Mouse (Mus musculus) mouse embryonic stem cell (cell line): ENCODE data around the gene Grip1.

ENCODE experiments used
- in situ Hi-C, 2 experiments: fragments of 300-500 bp; cut with MboI; formaldehyde crosslinking; loops; 1 replicate in 1 of 2; 3 replicates in 1 of 2; pipeline ENCODE4 v1.14.3; 2019 to 2020; ENCODE audit warnings: low sequenced_read_pairs in 2 of 2, low pct_unique_long_range_greater_than_20kb in 1 of 2, mixed read lengths in 1 of 2; ENCODE audit not compliant: unreplicated experiment in 1 of 2

The Grip1 gene

DNA sequence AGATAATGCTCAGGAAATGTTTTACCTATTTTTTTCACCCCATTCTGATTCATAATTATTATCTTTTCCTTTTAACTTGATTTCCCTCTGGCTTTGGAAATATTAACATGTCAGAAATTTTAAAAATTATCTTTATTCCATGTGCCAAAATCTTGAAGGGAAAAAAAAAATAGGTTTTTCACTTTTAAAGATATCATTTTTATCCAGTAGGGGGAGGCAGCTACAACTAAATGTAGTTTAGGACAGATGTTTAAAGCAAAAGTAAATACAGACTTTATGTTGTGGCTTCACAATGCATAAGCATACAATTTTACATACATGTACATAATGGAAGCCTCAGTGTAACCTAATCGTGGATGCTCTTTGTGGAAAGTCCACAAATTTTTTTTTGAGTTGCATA lies 336.9 kb downstream of the Grip1 start:
- in situ Hi-C loops = no loop called here

DNA sequence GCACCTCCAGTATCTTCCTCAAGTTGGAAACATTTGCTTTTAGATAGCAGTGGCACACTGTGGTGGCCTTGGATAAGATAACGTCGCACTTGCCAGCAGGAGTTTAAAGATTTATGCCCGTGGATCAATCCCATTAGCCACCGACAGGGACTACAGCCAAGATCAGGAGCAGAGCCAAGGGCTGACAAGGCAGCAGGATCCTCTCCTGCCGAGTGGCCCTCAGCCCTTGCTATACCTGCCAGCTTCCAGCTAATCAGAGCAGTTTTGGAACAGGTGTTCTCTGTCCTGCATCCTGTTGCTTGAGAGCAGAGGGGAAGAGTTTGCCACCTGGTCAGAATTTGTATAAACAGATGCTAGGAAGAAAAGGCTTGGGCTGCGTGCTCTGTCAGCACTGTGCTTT lies 348.8 kb downstream of the Grip1 start:
- in situ Hi-C loops = no loop called here

DNA sequence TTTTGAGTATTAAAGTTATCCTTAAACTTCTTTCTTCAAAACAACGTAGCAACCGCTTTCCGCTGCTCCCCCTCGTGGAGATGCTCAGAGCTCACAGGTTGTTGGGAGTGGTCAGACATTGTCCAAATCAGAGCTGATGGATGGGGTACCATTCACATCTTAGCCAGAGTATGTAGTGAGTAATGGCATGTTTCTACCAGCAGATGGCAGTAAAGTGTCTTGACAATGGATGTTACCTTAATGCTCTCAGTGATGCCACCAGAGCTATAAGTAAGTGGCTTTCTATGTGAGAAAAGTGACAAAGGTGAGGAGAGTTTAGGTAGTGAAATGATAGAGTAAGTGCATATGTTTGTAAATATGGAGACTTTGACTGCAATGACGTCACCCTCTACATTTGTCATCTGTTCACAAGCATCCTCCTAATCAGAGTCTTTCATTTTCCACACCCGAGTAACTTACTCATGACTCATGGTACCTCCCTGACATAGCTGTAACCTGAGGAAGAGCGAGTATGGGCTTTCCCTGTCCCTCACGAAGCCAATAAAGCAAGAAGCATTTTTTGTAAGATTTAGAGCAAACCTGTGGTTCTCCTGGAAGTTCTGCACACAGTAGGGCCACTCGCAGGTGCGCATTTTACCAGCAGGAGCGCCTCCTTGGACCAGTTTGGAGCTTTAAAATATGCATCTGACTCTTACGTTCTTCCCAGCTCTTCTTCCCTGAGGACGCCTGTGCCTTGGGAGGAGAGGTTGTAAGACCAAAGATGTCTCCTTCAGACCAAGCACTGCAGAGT lies 350.2 kb downstream of the Grip1 start:
- in situ Hi-C loops = no loop called here

DNA sequence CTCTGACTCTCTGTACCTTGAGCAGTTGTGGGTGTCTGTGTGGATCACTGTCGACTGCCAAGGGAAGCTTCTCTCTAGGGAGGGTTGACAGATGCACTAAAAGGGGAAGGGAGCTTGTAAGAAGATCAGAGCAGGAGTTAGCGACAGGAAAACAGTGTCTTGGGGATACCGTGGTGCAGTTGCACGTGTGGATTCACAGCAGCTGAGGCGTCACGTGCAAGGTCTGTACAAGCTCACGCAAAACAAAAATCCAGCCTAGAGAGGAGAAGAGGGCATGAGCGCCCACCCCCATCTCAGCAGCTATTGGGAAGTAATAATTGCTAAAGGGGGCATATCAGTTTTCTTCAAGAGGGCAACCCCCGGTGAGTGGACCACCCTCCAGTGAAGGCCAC lies 350.8 kb downstream of the Grip1 start:
- in situ Hi-C loops = no loop called here

DNA sequence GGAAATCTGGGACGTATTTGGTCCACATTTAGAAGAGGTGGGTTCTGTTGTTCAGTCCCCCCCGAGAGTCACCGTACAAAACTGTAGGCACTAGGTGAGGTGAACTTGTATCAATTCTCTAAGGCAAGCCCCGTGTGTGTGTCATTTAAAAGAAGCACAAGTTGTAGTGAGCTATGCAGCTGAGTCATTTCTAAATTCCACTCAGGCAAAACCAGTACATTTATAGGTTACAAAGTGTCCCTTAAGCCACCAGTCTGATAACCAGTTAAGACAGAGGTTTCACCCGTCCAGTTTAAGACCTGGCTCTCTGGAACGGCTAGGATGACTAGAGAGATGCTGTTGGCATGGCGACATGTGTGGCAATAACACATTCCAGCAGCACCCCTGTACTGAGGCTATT lies 351.5 kb downstream of the Grip1 start:
- in situ Hi-C loops = no loop called here

DNA sequence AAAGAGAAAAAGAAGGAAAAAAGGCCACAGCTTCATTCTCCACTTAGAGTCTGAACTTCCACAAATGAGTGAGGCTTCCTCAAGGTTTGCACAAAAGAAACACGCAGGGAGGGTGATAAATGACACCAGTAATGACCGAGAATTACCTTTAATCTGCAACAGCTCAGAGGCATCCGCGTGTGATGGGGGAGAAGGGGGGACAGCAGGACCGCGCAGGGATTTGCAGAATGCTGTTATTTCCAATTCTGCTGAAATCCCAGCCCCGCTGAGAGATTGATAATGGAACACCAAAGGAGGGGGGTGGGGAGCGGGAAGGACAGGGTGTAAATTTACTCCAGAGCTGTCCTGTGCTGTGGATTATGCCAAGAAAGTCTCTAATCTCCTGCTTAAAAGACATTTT lies 352.5 kb downstream of the Grip1 start:
- in situ Hi-C loops = no loop called here

DNA sequence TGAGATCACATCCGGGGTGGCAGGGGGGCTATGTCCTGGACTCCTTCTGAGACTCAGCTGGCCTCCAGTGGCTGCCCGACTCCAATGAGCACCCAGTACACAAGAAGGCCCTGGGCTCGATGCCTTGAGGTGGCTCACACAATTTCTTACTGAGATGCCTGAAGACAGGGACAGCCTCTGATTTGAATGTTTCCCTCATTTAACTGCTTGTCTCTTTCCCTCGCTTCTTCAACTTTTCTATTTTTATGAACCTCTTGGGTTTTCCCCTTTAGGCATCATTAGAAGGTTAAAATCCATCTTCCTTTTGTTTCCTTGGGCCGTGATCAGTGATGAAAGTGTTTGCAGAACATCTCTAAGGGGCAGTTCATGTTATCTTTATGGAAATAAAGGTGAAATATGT lies 354.8 kb downstream of the Grip1 start:
- in situ Hi-C loops = no loop called here

DNA sequence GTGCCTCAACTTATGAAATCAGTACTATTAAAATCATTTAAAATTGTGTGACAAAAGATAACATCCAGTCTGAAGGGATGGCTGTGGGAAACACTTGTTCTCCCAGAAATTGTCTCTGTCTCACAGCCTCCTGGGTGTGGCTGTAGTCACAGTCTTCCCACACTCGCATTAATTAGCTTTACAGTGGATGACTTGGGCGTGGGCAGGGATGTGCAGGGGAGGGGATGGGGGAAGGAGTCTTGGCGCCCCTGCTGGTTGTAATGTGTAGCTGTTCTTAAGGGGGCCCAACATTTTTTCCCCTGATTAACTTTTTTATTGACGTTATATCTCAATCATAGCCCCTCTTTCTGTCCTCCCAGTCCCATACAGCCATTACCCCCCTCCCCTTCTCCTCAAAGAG lies 360.5 kb downstream of the Grip1 start:
- in situ Hi-C loops = no loop called here

DNA sequence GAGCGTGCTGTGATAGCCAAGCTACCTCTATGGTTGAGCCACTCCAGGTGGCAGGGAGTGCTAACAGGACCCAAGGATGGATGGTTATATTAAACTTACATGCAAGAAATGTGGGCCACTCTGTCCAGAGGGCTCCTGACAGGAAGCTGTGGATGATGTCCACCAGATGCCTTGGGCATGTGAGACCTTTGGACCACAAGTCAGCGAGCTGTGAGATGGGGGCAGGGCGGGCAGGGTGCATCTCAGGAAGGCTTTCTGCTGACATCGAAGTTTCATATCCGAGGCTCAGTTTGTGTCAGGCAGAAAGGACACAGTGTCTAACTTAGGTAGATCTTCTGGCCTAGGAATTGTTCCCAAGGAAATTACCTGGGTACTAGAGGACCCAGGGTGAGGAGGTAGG lies 362.4 kb downstream of the Grip1 start:
- in situ Hi-C loops = no loop called here

DNA sequence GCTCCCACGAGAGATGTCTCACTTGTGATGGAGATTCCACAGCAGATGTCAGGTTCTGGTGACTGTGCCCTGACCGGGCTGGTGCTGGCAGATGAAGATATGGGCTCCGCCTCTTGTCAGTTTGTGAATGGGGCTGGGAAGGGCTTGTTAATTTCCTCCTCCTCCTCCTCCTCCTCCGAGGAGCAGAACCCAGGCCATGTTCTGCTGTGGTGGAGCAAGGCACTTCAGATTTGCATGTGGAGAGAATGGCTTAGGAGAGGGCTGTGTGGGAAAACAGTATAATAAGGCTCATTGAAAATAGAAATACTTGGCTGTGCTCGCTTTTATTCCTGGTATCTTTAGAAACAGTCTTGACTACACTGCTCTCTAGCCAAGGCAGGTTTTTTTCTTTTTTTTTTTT lies 364.8 kb downstream of the Grip1 start:
- in situ Hi-C loops = no loop called here

DNA sequence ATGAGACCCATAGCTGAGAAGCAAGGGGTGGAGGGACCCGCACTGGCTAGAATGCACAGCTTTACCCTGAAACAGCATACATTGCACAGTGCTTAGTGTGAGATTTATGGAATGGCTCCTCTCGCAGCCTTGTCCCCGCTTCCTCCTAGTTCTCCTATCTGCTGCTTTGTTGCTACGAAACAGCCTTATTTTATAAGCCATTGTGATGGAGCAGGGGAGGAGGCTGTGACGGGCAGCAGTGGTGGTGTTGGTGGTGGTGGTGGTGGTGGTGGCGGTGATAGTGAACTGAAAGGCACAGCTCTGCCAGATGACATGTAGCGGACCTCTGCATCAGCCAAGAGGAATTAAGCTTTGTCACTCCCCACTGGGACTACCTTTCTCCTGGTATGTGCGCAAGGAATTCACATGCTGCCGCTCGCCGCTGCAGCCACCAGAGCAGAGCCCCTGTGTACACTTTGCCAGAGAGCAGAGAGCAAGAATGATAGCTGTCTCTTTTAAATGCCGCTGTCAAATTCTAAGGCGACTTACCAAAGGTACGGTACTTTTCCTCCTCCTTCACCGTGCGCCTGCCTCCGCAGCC lies 365.6 kb downstream of the Grip1 start:
- in situ Hi-C loops = no loop called here

DNA sequence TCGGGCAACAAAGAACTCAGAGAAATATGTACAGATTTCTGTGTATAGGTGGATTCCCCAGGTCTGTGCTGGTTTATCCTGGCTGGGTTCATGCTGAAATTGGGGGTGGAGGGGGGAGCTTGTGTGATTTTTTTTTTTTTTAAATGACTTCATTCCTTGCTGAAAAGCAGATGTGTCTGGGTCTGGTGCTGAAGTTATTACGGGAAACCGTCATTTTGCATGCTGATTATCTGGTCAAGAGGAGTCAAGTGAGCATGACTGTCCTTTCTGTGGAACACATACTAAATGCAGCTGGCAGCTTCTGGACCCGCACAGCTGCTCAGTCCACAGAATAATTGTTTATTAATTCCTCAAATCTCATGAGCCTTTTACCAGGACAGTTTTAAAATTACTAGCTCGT lies 366.1 kb downstream of the Grip1 start:
- in situ Hi-C loops = no loop called here

DNA sequence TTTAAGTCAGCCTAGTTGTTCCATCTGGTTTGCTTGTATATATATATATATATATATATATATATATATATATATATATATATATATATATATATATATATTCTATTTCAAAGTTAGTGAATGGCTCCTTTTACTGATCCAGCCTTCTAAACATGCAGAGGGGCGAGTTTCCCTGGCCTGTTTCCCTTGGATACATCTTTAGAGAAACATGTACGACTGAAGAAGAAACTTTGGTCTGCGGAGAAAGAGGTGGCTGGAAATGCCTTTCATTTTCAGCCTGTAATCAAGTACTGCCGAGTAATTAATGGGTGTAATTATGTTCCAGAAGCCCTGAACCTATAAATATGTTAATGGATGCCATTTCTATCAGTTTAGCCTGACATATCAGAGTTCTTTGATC lies 366.8 kb downstream of the Grip1 start:
- in situ Hi-C loops = no loop called here

DNA sequence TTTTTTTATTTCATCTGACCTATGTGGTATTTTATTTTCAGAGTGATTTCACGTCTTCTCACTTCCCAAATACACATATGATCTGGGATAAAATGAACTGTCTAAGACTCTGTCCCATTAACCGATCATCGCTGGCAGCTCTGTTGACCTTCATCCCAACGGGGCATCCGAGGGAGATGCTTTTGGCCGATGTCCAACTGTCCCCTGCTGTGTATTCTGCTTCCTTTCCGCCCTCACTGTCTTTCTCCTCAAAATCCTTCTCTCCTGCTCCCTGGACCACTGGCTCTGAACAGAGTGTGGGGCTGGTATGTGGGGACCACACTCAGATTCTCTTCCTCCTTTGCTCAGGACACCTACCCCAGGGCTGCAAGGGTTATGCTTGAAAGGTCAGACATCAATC lies 370.1 kb downstream of the Grip1 start:
- in situ Hi-C loops = no loop called here

DNA sequence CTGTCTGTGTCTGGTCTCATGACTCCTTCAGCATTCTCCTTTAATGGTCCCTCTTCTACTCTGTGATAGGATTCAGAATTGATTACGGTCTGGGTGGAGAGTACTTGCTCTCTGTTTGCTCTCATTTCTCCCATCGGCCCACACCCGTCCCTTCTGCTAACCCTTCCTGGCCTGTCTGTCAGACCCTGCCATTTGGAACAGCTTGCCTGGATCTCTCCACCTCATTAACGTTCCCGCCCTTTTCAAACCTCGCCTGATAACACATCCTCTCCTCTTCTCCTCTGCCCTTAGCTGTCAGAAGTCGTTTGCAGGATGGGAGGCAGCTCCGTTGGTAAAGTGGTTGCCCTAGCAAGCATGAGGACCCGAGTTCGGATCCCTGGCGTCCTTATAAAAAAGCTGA lies 370.9 kb downstream of the Grip1 start:
- in situ Hi-C loops = no loop called here

DNA sequence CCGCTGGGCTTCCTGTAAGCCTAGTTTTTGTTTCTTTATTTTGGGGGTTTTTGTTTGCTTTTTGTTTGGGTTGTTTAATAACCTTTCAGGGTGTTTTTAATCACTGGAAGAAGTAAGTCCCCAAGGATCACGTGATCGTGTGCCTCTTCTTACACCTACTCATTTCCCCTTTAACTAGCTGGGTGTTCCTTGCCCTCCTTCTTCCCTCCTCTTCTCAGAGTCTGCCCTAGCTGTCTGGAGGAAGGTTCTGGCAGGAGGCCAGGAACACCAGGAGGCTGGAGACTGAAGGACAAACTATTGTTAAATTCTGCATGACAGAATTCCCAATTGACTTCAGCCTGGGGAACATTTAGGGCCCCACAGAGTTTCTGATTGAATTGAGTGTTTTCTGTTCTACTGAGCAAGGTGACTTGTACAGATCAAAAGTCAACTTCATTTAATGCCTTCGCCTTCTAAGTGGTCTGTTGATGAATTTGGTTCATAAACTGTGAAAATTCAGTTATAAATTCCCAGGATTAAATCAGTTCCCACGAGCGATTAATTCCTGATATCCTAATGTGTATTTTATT lies 376.8 kb downstream of the Grip1 start:
- in situ Hi-C loops = no loop called here

DNA sequence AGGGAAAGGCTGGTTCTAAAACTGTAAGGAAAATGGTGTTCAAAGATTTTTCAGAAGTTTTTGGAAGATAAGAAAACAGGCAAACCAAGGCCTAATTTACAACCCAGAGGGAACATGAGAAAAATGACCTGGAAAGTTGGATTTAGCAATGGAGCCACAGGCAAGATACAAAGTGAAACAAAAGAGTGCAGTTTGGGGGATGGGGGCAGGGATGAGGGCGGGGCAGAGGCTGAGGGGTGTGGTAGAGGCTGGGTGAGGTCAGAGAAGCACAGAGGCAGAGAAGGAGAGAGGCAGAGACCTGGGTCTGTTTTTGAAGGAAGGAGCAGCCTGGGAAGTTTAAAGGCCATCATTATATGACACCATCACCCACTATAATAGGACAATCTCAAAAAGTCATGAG lies 377.5 kb downstream of the Grip1 start:
- in situ Hi-C loops = no loop called here

DNA sequence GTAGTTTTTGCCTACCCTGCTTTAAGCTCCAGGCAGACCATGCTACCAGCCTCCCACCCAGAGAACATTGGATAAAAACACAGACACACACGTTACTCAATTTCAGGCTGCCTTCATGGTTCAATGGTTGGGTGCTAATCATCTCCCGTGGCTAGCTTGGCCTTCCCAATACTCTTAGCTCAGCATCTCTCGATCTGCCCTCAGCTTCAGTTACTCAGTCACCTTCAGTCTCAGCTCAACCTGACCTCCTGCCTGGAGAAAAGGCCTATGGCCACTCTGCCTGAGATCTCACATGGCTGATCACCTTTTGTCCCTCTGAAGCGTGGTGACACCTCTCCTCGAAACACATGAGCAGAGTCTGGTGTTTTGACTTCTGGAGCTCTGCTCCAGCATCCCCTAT lies 379.7 kb downstream of the Grip1 start:
- in situ Hi-C loops = no loop called here

DNA sequence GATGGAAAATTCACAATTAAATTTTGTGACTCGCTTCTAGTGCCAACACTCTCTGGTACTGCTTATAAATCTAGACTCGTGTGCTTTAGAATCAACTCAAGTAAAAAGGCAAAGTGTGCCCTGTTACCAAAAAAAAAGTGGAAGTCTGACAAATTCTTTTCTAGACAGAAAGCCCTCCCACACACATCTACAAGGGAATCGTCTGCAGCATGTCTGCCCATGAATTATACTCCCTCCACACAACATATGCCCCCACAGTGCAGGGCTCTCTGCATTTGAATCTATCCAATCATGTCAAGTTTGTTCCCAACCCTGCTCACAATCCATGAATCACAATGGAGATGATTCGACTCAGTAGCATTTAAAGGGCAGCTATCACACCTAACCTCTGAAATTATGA lies 380.5 kb downstream of the Grip1 start:
- in situ Hi-C loops = no loop called here

DNA sequence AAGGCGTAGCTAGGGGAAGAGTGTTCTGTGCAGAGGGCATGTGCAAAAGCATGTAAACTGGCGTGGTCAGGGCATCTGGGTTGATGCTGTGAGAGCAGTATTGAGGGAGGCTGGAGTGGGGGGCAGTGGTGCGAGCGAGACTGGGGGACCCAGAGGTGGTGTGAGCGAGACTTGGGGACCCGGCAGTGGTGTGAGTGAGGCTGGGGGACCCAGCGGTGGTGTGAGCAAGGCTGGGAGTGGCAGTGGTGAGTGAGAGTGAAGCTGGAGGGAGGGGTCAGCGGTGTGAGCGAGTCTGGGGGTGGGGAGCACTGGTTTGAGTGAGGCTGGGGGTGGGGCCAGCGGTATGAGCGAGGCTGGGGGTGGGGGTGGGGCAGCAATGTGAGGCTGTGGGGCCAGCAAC lies 386.0 kb downstream of the Grip1 start:
- in situ Hi-C loops = no loop called here
